Mouse (Mus musculus) MEL (cell line): ENCODE measurements around the gene Retreg1.

Source experiments
- CTCF ChIP-seq, 3 experiments: IDR thresholded peaks in 2 of 3; conservative IDR thresholded peaks in 1 of 3; 2 replicates each; pipeline ENCODE4 v1.5.1; 2011 to 2012; ENCODE audit warnings: low read length in 3 of 3, low read depth in 2 of 3, mild to moderate bottlenecking in 2 of 3, improper control_type of control experiment in 1 of 3, inconsistent platforms in 1 of 3, mixed read lengths in 1 of 3, moderate library complexity in 1 of 3; ENCODE audit not compliant: control insufficient read depth in 1 of 3, insufficient read depth in 1 of 3, poor library complexity in 1 of 3, severe bottlenecking in 1 of 3
- EP300 ChIP-seq, 2 experiments: IDR thresholded peaks; 2 replicates each; pipeline ENCODE4 v1.6.1; 2011; ENCODE audit warnings: improper control_type of control experiment in 2 of 2, low read length in 2 of 2, low read depth in 1 of 2, mild to moderate bottlenecking in 1 of 2
- GATA1 ChIP-seq: IDR thresholded peaks from 2 replicates; pipeline ENCODE4 v1.6.1; 2011; ENCODE audit warnings: low read depth, low read length, improper control_type of control experiment
- HCFC1 ChIP-seq: IDR thresholded peaks from 2 replicates; pipeline ENCODE4 v1.6.1; 2012; ENCODE audit warnings: low read depth, mild to moderate bottlenecking, inconsistent platforms, low read length, improper control_type of control experiment, moderate library complexity
- MAX ChIP-seq: IDR thresholded peaks from 2 replicates; pipeline ENCODE4 v1.6.1; 2011; ENCODE audit warnings: low read length, improper control_type of control experiment
- MXI1 ChIP-seq: IDR thresholded peaks from 2 replicates; pipeline ENCODE4 v1.6.1; 2011; ENCODE audit warnings: mild to moderate bottlenecking, low read depth, low read length, improper control_type of control experiment
- RCOR1 ChIP-seq: IDR thresholded peaks from 2 replicates; pipeline ENCODE4 v1.6.1; 2012; ENCODE audit warnings: low read depth, mild to moderate bottlenecking, inconsistent platforms, low read length, improper control_type of control experiment
- USF1 ChIP-seq: IDR thresholded peaks from 2 replicates; pipeline ENCODE4 v1.6.1; 2014; ENCODE audit warnings: low read depth, mild to moderate bottlenecking, inconsistent platforms, low read length, improper control_type of control experiment, moderate library complexity
- ZMIZ1 ChIP-seq: IDR thresholded peaks from 2 replicates; pipeline ENCODE4 v1.6.1; 2012; ENCODE audit warnings: low read depth, mild to moderate bottlenecking, inconsistent platforms, low read length, improper control_type of control experiment, moderate library complexity

- TF ChIP-seq RCOR1 (no peak), HCFC1 (no peak), MXI1 (no peak), CTCF (IDR thresholded peaks at IDR 0.05 in 2 of 3, conservative IDR thresholded peaks at IDR 0.05 in 1 of 3; ENCODE audit: control insufficient read depth in 1 of 3, insufficient read depth in 1 of 3, low read depth in 2 of 3, low read length in 3 of 3, poor library complexity in 1 of 3, severe bottlenecking in 1 of 3) (no peak), EP300 (IDR thresholded peaks at IDR 0.05; ENCODE audit: low read depth in 1 of 2, low read length in 2 of 2) (no peak), MAX (no peak), GATA1 (no peak), ZMIZ1 (no peak), USF1 (no peak)
These were observed 105.6 kb downstream of the Retreg1 start for GRCm38 (mm10) chr15:25948257-25949223.
